Comparison of ENCODE assay signal across 26 mouse cellular contexts in the genomic region with DNA sequence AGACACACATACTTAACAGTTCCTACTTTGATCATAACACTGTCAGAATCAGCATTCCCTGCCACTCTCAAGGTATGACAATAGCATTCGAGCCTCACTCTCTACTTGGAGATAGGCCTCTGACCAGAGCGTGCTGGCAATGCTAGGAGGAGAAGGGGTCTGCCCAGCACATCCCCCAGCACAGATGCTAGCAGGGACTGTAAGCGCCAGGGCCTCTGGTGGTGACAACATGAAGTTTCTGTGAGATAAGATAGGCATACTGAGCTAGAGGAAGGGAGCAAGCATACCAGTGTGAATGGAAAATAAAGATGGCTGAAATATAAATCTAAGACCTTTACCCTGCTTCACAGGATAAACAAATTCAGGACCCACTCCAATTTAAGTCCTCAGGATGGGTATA. TPM values are rescaled to one million over a fixed set of nuclear protein-coding genes. Genes with fewer than 3 reads are reported as not detected.
A peak's percentile ranks its signal among the peaks of the same experiment; 100 is the strongest.
DNase-seq lines count a peak whose midpoint lies in the region; ATAC-seq and TF ChIP-seq lines count a peak whose summit lies in the region.
"Had no signal": no experiment of that assay in that cellular context is flagged by ENCODE, and none has a peak within 500 bp of the region (broad histone marks: within the 10 kb centered on the region; RNA-seq: fewer than 3 reads in every experiment).

No protein-coding gene starts in this region.

- H3K4me1 ChIP-seq in heart, embryonic 15.5 days (replicated peaks): peaks cover 12% of the 10 kb centered on the region
- peaks cover 0 to 4% of the 10 kb centered on the region in 2 experiments; a peak in 1 of 4 replicates for H3K4me1 ChIP-seq in MEL (ENCODE audit: control insufficient read depth in 1 of 2, insufficient read depth in 2 of 2, low read length in 2 of 2)
- peaks cover 47% of the 10 kb centered on the region for H3K4me1 ChIP-seq in liver, embryonic 15.5 days (replicated peaks)
- H3K4me1 ChIP-seq: embryonic facial prominence, embryonic 13.5 days; hindbrain, embryonic 15.5 days; limb, embryonic 13.5 days; lung, embryonic 15.5 days had no signal

- no peaks in the 10 kb centered on the region for H3K27me3 ChIP-seq in heart, embryonic 15.5 days
- no peaks in the 10 kb centered on the region for H3K27me3 ChIP-seq in MEL (ENCODE audit: control insufficient read depth in 1 of 2, insufficient read depth in 2 of 2, low read length in 2 of 2)
- H3K27me3 ChIP-seq in liver, embryonic 15.5 days: no peaks in the 10 kb centered on the region
- H3K27me3 ChIP-seq: embryonic facial prominence, embryonic 13.5 days; hindbrain, embryonic 15.5 days; limb, embryonic 13.5 days; lung, embryonic 15.5 days; midbrain, embryonic 12.5 days; neural tube, embryonic 13.5 days had no signal

- no peak overlapping the region for H3K9ac ChIP-seq in heart, embryonic 15.5 days
- H3K9ac ChIP-seq in MEL (ENCODE audit: control insufficient read depth, low read depth, low read length, poor library complexity, severe bottlenecking): no peak overlapping the region
- H3K9ac ChIP-seq in liver, embryonic 15.5 days: 0 out of 2 replicates have a peak overlapping the region, but pooled peaks have one; percentile 3
- H3K9ac ChIP-seq: embryonic facial prominence, embryonic 13.5 days; hindbrain, embryonic 15.5 days; limb, embryonic 13.5 days; lung, embryonic 15.5 days; midbrain, embryonic 12.5 days; neural tube, embryonic 13.5 days had no signal

- TF ChIP-seq CTCF in MEL (IDR thresholded peaks at IDR 0.05 in 2 of 3, conservative IDR thresholded peaks at IDR 0.05 in 1 of 3; ENCODE audit: control insufficient read depth in 1 of 3, insufficient read depth in 1 of 3, low read depth in 2 of 3, low read length in 3 of 3, poor library complexity in 1 of 3, severe bottlenecking in 1 of 3): 0 out of 6 replicates have a peak, but pooled peaks of 1 of the 3 experiments have one; percentile 6
- TF ChIP-seq CTCF in brain, embryonic 14.5 days (IDR thresholded peaks at IDR 0.05; ENCODE audit: borderline replicate concordance, extremely low read depth, insufficient read depth, insufficient read length): peak; percentile 7; the same call in 1 of the 2 replicates

- TF ChIP-seq RAD21 in MEL (IDR thresholded peaks at IDR 0.05; ENCODE audit: low read depth, low read length): no peak

- H3K27ac ChIP-seq in heart, embryonic 15.5 days: peak overlapping the region; percentile 34
- H3K27ac ChIP-seq in MEL (ENCODE audit: control insufficient read depth, low read depth, low read length): no peak overlapping the region
- peak overlapping the region; percentile 55 for H3K27ac ChIP-seq in liver, embryonic 15.5 days (replicated peaks)
- H3K27ac ChIP-seq: embryonic facial prominence, embryonic 13.5 days; hindbrain, embryonic 15.5 days; layer of hippocampus, adult 2 months; limb, embryonic 13.5 days; lung, embryonic 15.5 days; macrophage; midbrain, embryonic 12.5 days; neural tube, embryonic 13.5 days had no signal

- no peaks in the 10 kb centered on the region for H3K9me3 ChIP-seq in heart, embryonic 15.5 days (replicated peaks)
- H3K9me3 ChIP-seq in MEL (replicated peaks; ENCODE audit: insufficient read depth, low read length): no peaks in the 10 kb centered on the region
- H3K9me3 ChIP-seq in liver, embryonic 15.5 days (replicated peaks): no peaks in the 10 kb centered on the region
- H3K9me3 ChIP-seq: embryonic facial prominence, embryonic 13.5 days; hindbrain, embryonic 15.5 days; limb, embryonic 13.5 days; lung, embryonic 15.5 days; midbrain, embryonic 12.5 days; neural tube, embryonic 13.5 days had no signal

- WGBS in heart, embryonic 15.5 days: 30% methylated on average over 3 of the region's 3 CpGs
- 25% methylated on average over 3 of the region's 3 CpGs for WGBS in liver, embryonic 15.5 days (ENCODE audit: insufficient replicate concordance)

- TF ChIP-seq EP300 in MEL (IDR thresholded peaks at IDR 0.05; ENCODE audit: low read depth in 1 of 2, low read length in 2 of 2): peak; percentile 27 to 44; a peak in 2 of 4 replicates

- peak; percentile 69; the same call in 1 of the 2 replicates for ATAC-seq in heart, embryonic 15.5 days (replicated peaks; ENCODE audit: insufficient number of reproducible peaks, insufficient read depth, low FRiP score, low read depth)
- ATAC-seq in liver, embryonic 15.5 days (ENCODE audit: insufficient read depth): peak; percentile 85
- ATAC-seq: forebrain, embryonic 16.5 days had no signal

- 0 out of 4 replicates have a peak, but pooled peaks of 1 of the 2 experiments have one; percentile 28 for TF ChIP-seq POLR2A in MEL (IDR thresholded peaks at IDR 0.05; ENCODE audit: control insufficient read depth in 1 of 2, insufficient read depth in 1 of 2, low read depth in 1 of 2, low read length in 2 of 2, poor library complexity in 1 of 2)
- no peak for TF ChIP-seq POLR2A in brain, embryonic 14.5 days (IDR thresholded peaks at IDR 0.05; ENCODE audit: borderline replicate concordance, extremely low read depth, insufficient read depth, insufficient read length, poor library complexity, severe bottlenecking)

- no peaks in the 10 kb centered on the region for H3K79me2 ChIP-seq in MEL (ENCODE audit: control insufficient read depth, insufficient read depth, low read length, poor library complexity)

- no peak overlapping the region for H3K4me2 ChIP-seq in heart, embryonic 15.5 days
- peak overlapping the region; percentile 7; the same call in 1 of the 2 replicates for H3K4me2 ChIP-seq in liver, embryonic 15.5 days
- H3K4me2 ChIP-seq: embryonic facial prominence, embryonic 13.5 days; hindbrain, embryonic 15.5 days; limb, embryonic 13.5 days; lung, embryonic 15.5 days; midbrain, embryonic 12.5 days; neural tube, embryonic 13.5 days had no signal

- H3K4me3 ChIP-seq in heart, embryonic 15.5 days: no peak overlapping the region
- H3K4me3 ChIP-seq in MEL (ENCODE audit: control insufficient read depth in 1 of 2, insufficient read depth in 1 of 2, low read depth in 2 of 2, low read length in 2 of 2): no peak overlapping the region
- H3K4me3 ChIP-seq in liver, embryonic 15.5 days (replicated peaks): no peak overlapping the region
- H3K4me3 ChIP-seq: embryonic facial prominence, embryonic 13.5 days; hindbrain, embryonic 15.5 days; layer of hippocampus, adult 2 months; limb, embryonic 13.5 days; lung, embryonic 15.5 days; midbrain, embryonic 12.5 days; neural tube, embryonic 13.5 days had no signal

- no peak for DNase-seq in heart, adult 9 months (ENCODE audit: low spot score in 2 of 2)
- peak; percentile 46 for DNase-seq in MEL (ENCODE audit: low read depth, low spot score)
- DNase-seq in brain, embryonic 14.5 days (ENCODE audit: low read depth): no peak
- DNase-seq in adrenal gland, postnatal 10 days: no peak
- no peak for DNase-seq in lung, postnatal 4 days
- DNase-seq: adrenal gland, adult 2 months; cerebellum, postnatal 10 days; kidney, adult 2 months; kidney, postnatal 14 days; layer of hippocampus, postnatal 36 days; thymus, adult 18-20 months; thymus, postnatal 4 days had no signal

- H3K36me3 ChIP-seq in heart, embryonic 15.5 days: peaks cover 31% of the 10 kb centered on the region
- peaks cover 5 to 13% of the 10 kb centered on the region in 2 experiments; a peak in 3 of 4 replicates for H3K36me3 ChIP-seq in MEL (ENCODE audit: control insufficient read depth in 1 of 2, insufficient read depth in 2 of 2, low read length in 2 of 2)
- peaks cover 63% of the 10 kb centered on the region for H3K36me3 ChIP-seq in liver, embryonic 15.5 days (replicated peaks)

TF ChIP-seq in MEL, 35 proteins besides CTCF, POLR2A, EP300 and RAD21 (continues in another document):
- TF ChIP-seq HCFC1 (IDR thresholded peaks at IDR 0.05; ENCODE audit: low read depth, low read length) (no peak), GATA1 (IDR thresholded peaks at IDR 0.05; ENCODE audit: low read depth, low read length) (peak; percentile 49; the same call in 1 of the 2 replicates), MXI1 (IDR thresholded peaks at IDR 0.05; ENCODE audit: low read depth, low read length) (no peak), KAT2A (conservative IDR thresholded peaks at IDR 0.05; ENCODE audit: low read depth, low read length) (no peak), MAX (IDR thresholded peaks at IDR 0.05; ENCODE audit: low read length) (no peak)

RNA-seq across cellular contexts. Expression of a gene that starts 12.7 kb away (rescaled TPM):
- polyA plus RNA-seq in heart, embryonic 15.5 days (2015; fragmentation: Nextera tagmentation; extraction: Ambion mirVana): 0.74 and 1.1 TPM in 2 replicates
- total RNA-seq in MEL (2012; rRNA removed): 4.7 and 6.4 TPM in 2 replicates
- 10 to 100 TPM in 1 of 2 experiments, not detected in 1; 12.4 TPM for polyA plus RNA-seq in MEL (2012; ENCODE audit: insufficient read depth in 1 of 2, insufficient read length in 2 of 2, low read depth in 1 of 2, low replicate concordance in 2 of 2, missing spikeins in 1 of 2)
- 0.05 and 0.18 TPM in 2 replicates for polyA plus RNA-seq in brain, embryonic 14.5 days (2012; rRNA removed)
- 2.7 and 3.8 TPM in 2 replicates for polyA plus RNA-seq in liver, embryonic 15.5 days (2015; fragmentation: Nextera tagmentation; extraction: Ambion mirVana)
- total RNA-seq in adrenal gland, postnatal 10 days (2021): 1 to 10 TPM; 6.6 to 6.8 TPM
- total RNA-seq: layer of hippocampus, adult 2 months; layer of hippocampus, postnatal 36 days; left cerebral cortex, postnatal 14 days had no signal
- polyA plus RNA-seq: macrophage had no signal

RNA-seq across cellular contexts. Expression of a gene that starts 18.8 kb away (rescaled TPM):
- 22.5 and 31.4 TPM in 2 replicates for polyA plus RNA-seq in heart, embryonic 15.5 days (2015; fragmentation: Nextera tagmentation; extraction: Ambion mirVana)
- total RNA-seq in MEL (2012; rRNA removed): 54.9 and 69.1 TPM in 2 replicates
- 100 to 1,000 TPM in 1 of 2 experiments, not detected in 1; 201 TPM for polyA plus RNA-seq in MEL (2012; ENCODE audit: insufficient read depth in 1 of 2, insufficient read length in 2 of 2, low read depth in 1 of 2, low replicate concordance in 2 of 2, missing spikeins in 1 of 2)
- 111 and 118 TPM in 2 replicates for polyA plus RNA-seq in brain, embryonic 14.5 days (2012; rRNA removed)
- polyA plus RNA-seq in liver, embryonic 15.5 days (2015; fragmentation: Nextera tagmentation; extraction: Ambion mirVana): 63.7 and 76.6 TPM in 2 replicates
- 10 to 100 TPM; 79.3 to 92.2 TPM for total RNA-seq in adrenal gland, postnatal 10 days (2021)

RNA-seq across cellular contexts. Expression of a gene that starts 40.7 kb away (rescaled TPM):
- polyA plus RNA-seq in heart, embryonic 15.5 days (2015; fragmentation: Nextera tagmentation; extraction: Ambion mirVana): 65.9 and 80.3 TPM in 2 replicates
- 92.1 and 111 TPM in 2 replicates for total RNA-seq in MEL (2012; rRNA removed)
- polyA plus RNA-seq in MEL (2012; ENCODE audit: insufficient read depth in 1 of 2, insufficient read length in 2 of 2, low read depth in 1 of 2, low replicate concordance in 2 of 2, missing spikeins in 1 of 2): 10 to 100 TPM; 74.2 to 96.4 TPM
- 79.0 and 86.6 TPM in 2 replicates for polyA plus RNA-seq in brain, embryonic 14.5 days (2012; rRNA removed)
- polyA plus RNA-seq in liver, embryonic 15.5 days (2015; fragmentation: Nextera tagmentation; extraction: Ambion mirVana): 63.4 and 66.5 TPM in 2 replicates
- total RNA-seq in adrenal gland, postnatal 10 days (2021): 100 to 1,000 TPM; 101 to 113 TPM

RNA-seq across cellular contexts. Expression of a gene that starts 49.4 kb away (rescaled TPM):
- polyA plus RNA-seq in heart, embryonic 15.5 days (2015; fragmentation: Nextera tagmentation; extraction: Ambion mirVana): 0.05 and 0.16 TPM in 2 replicates
- total RNA-seq in MEL (2012; rRNA removed): 0.04 and 0.07 TPM in 2 replicates
- under 1 TPM in 1 of 2 experiments, not detected in 1; 0.07 TPM for polyA plus RNA-seq in MEL (2012; ENCODE audit: insufficient read depth in 1 of 2, insufficient read length in 2 of 2, low read depth in 1 of 2, low replicate concordance in 2 of 2, missing spikeins in 1 of 2)
- 1.5 and 2.6 TPM in 2 replicates for polyA plus RNA-seq in brain, embryonic 14.5 days (2012; rRNA removed)
- polyA plus RNA-seq in liver, embryonic 15.5 days (2015; fragmentation: Nextera tagmentation; extraction: Ambion mirVana): 0.02 TPM in 1 of 2 replicates, not detected in the other
- under 1 TPM; 0.15 to 0.48 TPM for total RNA-seq in adrenal gland, postnatal 10 days (2021)
- total RNA-seq: gastrocnemius, adult 18-20 months; granulocyte monocyte progenitor cell, adult 5-6 weeks had no signal
- polyA plus RNA-seq: kidney, adult 2 months; macrophage had no signal
